Mouse (Mus musculus) kidney, postnatal 4 days (tissue): ENCODE results near the gene Cacna1b.

Experiments used
- DNase-seq, 2 experiments: peaks; one replicate each; pipeline ENCODE4 v3.0.0; 2021; ENCODE audit warnings: mixed read lengths in 2 of 2

Cacna1b gene

GRCm38 (mm10) chr2:24763115-24763557, at the start of gene Cacna1b:
TSS of gene Cacna1b (minus strand) at chr2:24763152.
- DNase-seq, result peak; percentile 76 to 80

DNA sequence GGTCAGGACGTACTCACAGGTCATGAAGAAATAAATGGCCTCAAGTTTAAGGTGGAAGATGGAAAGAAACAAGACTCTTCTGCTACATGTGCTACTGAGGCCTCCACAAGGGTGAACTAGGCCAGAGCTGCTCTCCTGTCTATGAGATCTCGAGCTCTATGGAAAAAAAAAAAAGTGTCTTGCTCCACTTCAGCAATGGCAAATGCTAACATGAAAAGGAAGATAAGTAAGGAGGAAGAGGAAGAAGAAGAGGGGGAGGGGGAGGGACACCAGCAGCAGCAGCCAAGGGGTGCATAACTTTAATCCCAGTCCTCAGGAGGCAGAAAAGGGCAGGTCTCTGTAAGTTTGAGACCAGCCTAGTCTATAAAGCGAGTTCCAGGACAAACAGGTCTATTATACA, 46.8 kb upstream of the Cacna1b start:
- no peak for DNase-seq

DNA sequence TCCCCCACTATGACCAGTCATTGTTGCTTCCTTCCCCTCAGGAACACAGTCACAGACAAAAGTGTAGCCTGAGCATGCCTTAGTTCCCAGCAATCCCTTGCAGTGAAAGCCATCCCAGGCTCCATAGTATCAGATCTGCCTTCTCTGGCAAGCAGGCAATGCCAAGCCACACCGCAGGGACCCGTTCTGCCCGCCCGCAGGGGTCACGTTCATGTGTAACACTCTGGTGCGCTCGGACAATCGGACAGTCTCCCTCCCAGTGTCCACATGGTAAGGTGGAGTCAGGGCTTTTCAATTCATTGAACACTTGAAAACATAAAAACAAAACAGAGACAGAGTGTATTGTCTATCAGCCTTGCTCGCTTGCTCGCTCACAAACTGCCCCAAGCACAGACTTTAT, 44.7 kb upstream of the Cacna1b start:
- no peak for DNase-seq

- no peak for DNase-seq
Observed at GRCm38 (mm10) chr2:24807036-24807435, 44.1 kb upstream of the Cacna1b start.

GRCm38 (mm10) chr2:24806143-24806542, 43.2 kb upstream of the Cacna1b start:
- no peak for DNase-seq

DNA sequence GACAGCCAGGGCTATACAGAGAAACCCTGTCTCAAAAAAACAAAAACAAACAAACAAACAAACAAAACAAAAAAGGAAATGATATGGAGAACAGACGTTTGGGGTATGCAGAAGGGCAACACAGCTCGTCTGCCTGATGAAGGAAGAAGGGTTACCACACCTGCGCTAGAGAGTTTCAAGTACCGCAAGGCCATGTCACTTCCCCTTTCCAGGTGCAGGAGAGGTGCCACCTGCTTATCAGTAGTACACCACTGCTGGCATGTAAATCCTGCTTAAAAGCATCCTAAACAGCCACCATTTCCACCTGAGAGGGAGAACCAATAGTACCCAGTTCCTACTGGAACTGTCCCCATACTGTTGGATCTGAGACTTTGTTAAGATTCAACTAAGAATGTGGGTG, 42.7 kb upstream of the Cacna1b start:
- DNase-seq, result no peak

DNA sequence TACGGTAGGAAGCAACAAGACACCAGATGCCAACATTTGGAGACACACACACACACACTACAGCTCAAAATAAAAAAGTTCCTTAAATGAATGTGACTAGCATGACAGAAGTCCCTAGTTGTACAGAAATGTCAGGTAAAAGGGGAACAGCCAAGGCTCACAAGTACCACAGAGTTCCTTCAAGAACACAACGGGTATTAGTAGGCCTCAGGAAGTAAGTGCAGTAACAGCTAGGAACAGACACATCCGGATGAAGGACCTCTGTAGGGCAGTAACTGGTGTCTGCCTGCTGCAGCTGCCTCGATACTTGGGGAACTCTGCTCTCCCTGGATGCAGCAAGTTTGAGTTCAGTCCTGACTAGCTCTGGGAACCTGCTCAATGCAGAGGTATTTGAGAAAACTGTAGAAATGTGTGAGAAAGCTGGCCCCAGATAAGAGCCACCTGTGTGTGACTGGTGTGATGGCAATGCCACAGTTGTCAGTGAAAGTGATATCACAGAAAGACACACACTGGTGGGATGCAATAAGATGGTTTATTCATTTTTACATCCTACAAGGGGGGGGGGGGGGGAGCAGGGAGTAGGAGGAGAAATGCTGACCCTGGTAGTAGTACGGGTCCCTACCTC, 34.0 kb upstream of the Cacna1b start:
- DNase-seq, result no peak

- no peak for DNase-seq
Observed at GRCm38 (mm10) chr2:24787250-24787649, 24.3 kb upstream of the Cacna1b start.

- DNase-seq, result no peak
Observed at GRCm38 (mm10) chr2:24781253-24781652, 18.3 kb upstream of the Cacna1b start.

GRCm38 (mm10) chr2:24776831-24777230, 13.9 kb upstream of the Cacna1b start:
- DNase-seq, result no peak

- no peak for DNase-seq
Observed at GRCm38 (mm10) chr2:24775951-24776587, 13.1 kb upstream of the Cacna1b start.

DNA sequence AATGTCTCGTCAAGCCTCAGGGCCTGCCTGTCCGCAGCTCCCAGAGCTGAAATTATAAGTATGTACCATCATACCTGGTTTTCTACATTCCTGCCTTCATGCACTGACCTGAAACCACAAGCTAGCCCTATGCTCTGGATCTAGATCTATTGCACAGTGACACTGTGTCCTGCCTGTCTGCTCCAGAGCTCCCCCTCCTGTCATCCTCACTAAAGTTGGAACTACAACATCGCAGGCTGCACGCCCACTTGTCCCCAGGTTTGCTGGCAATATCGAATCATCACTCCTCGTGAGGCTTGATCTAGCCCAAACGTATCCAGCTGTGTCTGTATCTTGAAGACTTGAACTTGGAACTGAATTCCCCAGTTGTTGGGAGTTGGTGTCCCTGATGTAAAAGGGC, 11.9 kb upstream of the Cacna1b start:
- DNase-seq, result no peak

DNA sequence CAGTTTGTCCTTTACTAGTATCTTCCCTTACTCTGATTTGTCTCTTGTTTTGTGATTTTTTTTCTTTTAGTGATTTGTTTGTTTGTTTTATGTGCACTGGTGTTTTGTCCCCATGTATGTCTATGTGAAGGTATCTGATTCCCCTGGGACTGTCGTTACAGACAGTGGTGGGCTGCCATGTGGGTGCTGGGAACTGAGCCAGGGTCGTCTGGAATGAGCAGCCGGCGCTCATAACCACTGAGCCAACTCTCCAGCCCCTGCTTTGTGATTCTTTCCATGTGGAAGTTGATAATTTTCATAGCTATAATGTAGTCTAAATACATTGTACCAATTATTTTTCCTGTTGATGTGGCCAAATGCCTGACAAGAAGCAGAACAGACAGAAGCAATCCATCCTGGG, 7.9 kb upstream of the Cacna1b start:
- DNase-seq, result no peak

DNA sequence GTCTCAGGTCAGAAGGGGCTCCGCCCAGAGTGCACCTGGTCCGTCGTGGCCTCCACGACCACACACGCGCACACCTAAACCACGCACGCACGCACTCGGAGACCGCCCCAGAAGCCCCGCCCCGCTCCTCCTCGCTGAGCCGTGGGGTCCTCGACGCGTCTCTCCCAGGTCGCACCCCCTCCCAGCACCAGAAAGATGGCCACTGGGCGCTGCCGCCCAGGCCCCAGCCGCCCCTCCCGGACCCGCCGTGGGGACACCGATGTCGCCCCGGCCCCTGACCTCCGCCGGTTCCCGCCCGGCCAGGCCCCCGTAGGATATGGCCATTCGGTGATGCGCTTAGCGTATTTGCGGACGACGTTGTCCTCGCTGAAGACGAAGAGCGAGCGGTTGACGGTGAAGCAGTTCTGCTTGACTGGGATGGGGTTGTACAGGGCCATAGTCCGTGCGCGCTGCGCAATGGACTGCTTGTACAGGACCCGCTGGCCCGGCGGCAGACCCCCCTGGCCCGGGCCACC, 449 bp downstream of the Cacna1b start:
- peak; percentile 19 to 46 for DNase-seq

DNA sequence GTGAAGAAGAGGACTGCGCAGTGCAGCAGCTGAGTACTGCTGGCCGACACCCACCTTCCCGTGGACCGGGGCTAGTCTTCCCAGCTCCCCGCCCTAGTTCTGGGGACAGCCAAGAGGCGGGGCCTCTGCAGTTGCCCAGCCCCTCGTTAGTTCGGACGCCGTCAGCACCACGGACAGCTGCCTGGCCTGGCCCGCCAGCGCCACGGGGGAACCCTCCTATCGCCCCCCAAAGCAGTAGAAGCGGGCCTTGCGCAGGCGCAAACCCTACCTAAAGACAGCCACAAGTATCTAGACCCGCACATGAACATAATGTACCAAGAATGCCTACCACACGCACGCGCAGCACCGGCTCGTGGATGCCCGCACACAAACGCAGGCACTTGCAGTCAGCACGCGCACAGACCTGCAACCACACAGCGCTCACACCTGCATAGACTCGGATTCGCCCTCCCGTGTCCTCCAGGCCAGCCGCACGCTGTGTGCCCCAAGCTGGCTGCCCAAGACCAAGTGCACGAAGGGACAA, 968 bp downstream of the Cacna1b start:
- DNase-seq, result peak; percentile 90 to 91

- peak; percentile 74 to 75 for DNase-seq
Observed at GRCm38 (mm10) chr2:24755276-24755675, 7.7 kb downstream of the Cacna1b start.

DNA sequence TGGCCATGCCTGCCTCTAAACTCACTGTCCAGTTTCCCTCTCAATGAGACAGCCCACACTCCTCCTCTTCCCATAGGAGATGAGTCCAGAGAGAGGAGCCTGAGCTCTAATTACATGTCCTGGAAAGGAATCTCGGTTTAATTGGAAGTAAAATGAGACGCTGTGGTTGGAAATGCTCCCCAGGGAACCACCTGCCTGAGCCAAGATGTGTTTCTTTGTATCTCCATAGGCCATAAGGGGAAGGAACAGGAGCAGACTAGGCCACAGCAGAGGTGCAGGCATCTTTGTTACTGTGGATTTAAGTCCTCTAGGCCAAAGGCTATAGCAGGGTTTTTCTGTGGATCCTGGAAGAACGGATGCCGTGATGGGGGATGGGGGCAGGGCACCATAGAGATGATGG, 10.4 kb downstream of the Cacna1b start:
- DNase-seq, result no peak

DNA sequence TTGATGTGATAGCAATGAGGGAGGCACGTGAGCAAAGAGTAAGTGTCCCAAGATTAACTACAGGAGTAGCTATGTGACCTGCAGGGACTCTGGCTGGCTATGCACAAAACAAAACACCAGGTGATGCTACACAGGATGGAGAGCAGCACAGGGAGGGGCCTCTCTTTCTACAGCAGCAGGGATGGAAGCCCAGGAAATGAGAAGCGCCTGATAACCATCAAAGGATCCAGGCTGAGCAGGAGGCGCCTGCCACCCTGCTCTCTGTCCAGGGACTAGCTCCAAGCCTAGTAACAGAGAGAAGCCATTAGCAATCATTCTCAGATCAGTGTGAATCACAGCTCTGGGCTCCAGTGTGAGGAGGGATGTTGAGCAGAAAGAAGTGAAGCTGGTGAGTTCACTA, 12.9 kb downstream of the Cacna1b start:
- no peak for DNase-seq

- DNase-seq, result no peak
Observed at GRCm38 (mm10) chr2:24747878-24748277, 15.1 kb downstream of the Cacna1b start.

DNA sequence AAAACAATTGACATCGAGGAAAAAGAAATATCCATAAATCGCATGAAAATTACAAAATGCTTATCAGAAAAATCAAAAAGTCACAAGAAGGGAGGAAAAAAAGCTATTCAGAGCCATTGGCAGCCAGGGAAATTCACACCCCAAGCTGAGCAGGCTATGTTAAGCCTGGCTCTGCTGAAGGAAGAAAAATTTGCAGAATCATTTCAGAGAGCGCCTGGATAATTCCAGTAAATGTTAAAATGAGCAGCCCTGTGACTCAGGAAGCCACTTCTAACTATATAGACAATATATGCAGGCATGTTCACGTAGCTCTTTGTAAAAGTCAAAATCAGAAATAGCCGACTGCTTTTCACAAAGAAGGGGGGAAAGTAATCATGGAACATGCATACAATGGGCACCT, 23.3 kb downstream of the Cacna1b start:
- no peak for DNase-seq

DNA sequence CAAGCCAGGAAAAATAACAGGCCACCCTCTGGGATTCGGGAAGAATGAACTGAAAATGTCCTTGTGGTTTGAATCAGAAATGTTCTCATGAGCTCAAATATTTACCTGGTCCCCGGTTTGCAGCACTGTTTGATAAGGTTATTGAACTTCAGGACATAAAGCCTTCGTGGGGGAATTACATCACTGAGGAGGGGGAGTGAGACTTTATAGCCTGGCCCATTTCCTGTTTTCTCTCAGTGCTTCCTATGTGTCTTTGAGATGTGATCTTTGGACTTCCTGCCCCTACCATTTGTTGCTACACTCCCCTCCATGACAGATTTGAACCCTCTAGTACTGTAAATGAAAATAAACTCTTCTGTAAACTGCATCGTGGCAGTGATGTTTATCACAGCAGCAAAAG, 29.8 kb downstream of the Cacna1b start:
- DNase-seq, result no peak

- no peak for DNase-seq
Observed at GRCm38 (mm10) chr2:24725865-24726264, 37.1 kb downstream of the Cacna1b start.

- DNase-seq, result no peak
Observed at GRCm38 (mm10) chr2:24719645-24720379, 43.1 kb downstream of the Cacna1b start.

- DNase-seq, result no peak
Observed at GRCm38 (mm10) chr2:24718906-24719305, 44.0 kb downstream of the Cacna1b start.
